Mouse (Mus musculus) CD4-positive helper T cell, adult 2 months (primary cell): Measurements from ENCODE around the gene March9.
"Not testable (repeated sequence)": the region's sequence is repeated elsewhere in the genome, so short reads cannot be mapped to it uniquely, and the experiment has no call there.

ENCODE experiments used
- DNase-seq: peaks from one replicate; pipeline ENCODE4 v3.0.0-alpha.2; 2012; ENCODE audit warnings: low read depth, missing footprints, low spot score

The March9 gene

DNA sequence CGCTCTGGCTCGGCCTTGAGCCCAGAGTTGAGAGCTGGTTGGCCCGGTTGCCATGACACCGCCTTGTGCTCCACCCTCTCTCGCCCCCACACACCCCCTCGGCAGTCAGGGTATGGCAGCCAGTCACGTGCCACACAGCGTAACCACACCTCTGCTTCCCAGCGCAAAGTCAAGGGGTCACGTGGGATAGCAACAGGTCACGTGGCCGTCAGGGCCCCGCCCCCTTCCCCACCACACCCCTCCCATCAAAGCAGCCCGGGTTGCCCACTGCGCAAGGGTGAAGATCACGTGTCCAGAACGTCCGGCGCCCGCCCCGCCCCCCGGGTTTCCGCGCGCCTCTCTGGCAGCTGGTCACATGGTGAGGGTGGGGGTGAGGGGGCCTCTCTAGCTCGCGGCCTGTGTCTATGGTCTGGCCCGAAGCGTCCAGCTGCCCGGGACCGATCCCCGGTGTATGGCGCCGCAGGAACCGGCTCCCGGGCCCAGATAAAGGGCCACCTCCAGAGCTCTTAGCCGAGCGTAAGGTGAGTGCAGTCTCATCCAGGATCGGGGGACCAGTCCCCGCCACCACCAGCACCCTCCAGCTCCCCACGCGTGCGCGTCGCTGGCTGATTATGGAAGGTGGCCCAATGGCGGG lies 3.4 kb upstream of the March9 start, which contains the start of gene Cdk4:
Gene Cdk4 (plus strand): TSS at position 296 of the 634 bp plus-strand sequence.
- peak; percentile 98 for DNase-seq

DNA sequence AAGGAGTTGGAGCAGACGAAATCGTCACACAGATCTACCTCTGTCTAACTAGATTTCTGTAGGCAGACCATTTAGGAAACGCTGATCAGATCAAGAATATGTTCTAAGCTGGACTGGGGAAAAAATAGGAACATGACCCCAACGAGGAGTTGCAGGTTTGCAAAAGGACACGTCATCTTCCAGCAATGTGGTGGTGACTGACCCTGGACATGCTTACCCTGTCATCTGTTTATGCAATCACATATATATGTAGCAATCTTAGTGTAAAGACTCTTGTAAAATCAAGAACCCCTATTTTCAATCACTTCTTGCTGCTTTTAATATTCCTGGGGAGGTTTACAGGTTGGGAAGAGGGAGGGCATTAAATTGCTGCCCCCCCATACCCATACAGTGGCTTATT lies 2.5 kb upstream of the March9 start:
- no peak for DNase-seq

DNA sequence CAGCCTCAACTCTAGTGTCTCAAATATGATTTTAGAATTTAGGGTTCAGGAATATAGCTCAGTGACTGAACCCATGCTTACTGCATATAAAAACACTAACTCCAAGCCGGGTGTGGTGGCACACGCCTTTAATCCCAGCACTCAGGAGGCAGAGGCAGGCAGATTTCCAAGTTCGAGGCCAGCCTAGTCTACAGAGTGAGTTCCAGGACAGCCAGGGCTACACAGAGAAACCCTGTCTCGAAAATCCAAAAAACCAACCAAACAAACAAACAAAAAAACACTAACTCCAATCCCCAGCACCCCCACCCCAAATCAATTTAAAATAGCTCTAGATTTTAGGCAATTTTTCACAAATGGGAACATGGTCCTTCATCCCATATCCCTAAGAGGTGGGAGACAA lies 2.1 kb upstream of the March9 start:
- not testable (repeated sequence) for DNase-seq

DNA sequence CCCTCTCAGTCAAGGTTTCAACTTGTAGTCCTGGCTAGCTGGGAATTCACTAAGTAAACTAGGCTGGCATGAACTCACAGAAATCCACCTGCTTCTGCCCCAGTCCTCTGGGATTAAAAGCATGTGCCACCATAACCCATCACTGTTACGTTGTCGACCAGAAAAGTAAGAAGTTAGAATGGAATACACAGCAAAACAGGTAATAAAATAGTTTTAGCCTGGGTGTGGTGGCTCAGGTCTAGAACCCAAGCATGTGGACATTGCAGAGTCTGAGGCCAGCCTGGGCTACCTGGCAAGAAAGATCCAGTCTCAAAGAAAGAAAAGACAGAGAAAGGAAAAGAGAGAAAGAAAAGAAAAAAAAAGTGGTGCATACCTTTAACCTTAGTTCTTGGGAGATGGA lies 1.5 kb upstream of the March9 start:
- no peak for DNase-seq

DNA sequence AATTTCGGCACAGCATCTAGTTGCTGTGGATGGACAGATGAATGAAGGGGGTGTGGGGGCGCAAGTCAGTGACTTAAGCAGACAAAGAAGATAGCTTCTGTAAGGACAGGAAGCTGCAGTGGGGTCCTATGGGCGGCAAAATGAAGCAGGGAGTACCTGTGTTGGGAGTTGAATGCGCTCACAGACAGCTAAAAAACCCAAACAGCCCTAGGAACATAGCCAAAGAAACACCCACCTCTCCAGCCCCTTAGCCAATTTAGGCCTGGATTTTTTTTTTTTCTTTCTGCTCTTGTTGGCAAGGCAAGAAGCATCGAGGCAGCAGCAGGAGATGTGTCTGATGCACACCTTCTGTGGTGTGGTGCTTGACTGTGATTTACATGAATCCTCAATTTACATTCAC lies 1.1 kb upstream of the March9 start:
- DNase-seq, result no peak

DNA sequence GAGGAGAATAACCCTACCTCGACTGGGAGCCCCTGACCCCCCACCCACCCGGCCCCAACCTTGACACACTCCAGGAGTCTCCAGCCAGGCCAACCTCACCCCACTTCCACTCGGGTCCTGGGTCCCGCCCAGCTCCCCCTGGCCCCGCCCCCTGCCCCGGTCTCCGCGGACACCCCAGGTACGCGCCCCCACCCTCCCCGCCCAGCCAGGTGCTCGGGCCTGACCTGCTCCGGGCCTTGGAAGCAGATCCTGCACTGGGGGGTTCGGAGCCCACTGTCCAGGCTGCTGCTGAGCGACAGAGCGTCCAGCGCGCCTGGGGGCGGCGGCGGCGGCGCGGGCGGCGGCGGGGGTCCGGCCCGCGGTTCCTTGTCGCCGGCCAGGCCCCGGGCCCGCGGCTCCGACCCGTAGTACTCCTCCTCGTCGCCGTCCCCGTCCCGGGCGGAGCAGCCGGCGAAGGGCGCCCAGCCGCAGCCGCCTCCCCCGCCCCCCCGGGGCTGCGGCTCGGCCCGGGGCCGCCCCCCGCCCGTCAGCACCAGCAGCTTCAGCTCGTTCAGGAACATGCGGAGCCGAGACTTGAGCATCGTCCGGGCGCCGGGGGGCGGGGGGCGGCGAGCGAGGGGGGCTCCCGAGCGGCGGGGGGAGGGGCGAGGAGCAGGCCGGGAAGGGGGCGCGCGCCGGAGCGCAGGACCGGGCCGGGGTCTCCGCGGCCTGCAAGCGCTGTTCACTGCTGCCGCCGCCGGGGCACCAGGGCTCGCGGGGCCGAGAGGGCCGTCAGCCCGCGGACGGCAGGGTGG lies 613 bp downstream of the March9 start:
- DNase-seq, result peak; percentile 42

DNA sequence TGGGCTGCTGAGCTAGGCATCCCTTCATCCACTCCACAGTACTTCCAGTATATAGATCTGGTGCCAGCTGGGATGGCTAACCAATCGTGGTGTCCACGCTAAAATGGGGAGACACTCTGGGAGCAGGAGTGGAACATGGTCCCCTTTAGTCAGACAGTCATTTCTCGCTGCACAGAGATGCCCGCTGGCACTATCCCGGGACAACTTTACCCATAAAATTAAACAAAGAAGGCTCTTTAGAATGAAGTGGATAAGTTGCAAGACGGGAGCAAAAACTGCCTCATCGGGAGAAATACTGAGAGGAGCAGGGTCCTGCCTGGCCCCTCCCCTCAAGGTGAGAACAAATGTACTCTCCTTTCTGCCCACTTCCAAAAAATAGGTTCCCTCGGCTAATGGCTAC lies 1.3 kb downstream of the March9 start:
- DNase-seq, result no peak

DNA sequence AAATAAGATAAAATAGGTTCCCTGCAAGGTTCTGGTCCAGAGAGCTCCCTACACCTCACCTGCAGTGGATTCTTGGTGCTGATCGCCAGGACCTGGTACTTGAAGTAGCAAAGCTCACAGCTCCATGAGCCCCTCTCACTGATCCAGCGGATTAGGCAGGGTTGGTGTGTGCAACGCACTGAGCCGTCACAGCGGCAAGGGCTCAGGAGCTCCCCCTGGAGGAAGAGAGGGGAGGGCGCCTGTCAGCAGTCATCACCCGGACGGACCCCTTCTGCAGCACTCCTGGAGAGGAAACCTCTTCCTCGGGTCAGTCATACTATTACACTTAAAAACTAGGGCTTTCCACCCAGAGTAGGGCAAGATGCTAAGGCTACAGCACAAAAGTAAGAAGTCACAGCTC lies 1.8 kb downstream of the March9 start:
- peak; percentile 79 for DNase-seq

DNA sequence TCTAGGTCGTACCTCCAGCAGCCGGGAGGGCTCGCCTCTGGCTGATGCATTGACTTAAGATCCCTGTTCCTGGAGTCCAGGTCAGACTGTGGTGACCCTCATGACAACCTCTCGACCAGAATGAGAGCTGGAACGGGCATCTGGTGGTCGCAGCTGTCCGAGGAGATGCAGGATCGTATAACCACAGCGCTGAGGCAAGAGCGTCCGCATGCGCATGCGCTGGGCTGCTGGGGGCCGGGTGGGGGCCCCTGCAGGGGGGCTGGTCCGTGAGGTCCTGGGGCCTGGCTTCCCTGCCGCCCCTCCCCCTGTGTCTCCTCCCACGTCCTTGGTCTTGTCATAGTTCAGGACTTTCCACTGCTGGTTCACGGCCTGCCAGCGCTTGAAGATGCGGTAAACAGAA lies 3.5 kb downstream of the March9 start:
- DNase-seq, result no peak

DNA sequence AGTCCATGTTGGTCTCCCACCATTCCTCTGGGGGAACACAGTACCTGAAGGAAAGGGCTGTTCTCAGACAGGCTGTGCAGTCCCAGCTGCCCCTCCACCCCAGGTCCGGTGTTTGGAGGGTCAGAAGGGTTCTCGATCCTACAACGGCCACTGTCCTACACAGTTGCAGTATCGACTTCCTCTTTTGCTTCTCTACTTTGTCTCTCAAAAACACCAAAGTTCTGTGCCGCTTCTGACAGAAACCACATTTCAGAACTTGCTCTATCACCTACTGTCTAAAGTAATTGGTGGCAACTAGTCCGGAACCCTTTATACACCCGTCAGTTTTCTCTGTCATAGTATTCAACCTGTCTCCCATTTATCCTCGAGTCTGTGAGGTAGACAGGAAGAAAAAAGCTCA lies 4.6 kb downstream of the March9 start:
- no peak for DNase-seq

DNA sequence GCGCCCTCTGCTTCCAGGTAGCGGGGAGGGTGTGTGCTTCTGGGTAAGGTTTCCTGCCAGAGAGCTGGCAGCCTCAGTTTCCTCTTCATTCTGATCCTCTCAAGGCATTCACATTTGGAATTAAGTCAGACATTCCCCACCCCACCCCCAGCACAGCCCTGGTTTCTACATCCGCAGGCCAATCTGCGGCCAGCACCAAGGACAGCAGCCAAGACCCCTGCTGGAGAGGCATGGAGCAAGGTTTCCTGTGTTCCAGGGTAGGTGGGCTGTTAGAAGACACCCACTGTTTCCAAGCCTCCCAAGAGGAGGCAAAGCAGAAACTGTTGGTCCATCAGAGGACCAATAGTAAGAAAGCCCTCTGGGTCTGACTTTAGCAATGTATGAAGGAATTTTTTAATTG lies 5.3 kb downstream of the March9 start:
- no peak for DNase-seq

DNA sequence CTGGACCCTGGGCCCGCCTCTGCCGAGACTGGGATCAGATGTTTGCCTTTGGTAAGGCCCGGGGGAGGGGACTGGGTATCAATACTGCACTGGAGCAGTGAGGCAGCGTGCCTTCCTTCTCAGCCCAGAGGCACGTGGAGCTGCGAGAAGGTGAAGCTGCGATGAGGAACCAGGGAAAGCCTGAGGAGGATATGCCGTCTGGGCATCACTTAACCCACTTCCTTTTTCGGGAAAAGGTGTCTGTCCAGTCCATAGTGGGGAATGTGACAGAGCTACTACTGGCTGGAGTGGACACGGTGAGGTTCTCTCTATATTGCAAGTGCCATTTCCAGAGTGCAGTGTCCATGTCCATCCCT lies 9.9 kb downstream of the March9 start:
- DNase-seq, result no peak

DNA sequence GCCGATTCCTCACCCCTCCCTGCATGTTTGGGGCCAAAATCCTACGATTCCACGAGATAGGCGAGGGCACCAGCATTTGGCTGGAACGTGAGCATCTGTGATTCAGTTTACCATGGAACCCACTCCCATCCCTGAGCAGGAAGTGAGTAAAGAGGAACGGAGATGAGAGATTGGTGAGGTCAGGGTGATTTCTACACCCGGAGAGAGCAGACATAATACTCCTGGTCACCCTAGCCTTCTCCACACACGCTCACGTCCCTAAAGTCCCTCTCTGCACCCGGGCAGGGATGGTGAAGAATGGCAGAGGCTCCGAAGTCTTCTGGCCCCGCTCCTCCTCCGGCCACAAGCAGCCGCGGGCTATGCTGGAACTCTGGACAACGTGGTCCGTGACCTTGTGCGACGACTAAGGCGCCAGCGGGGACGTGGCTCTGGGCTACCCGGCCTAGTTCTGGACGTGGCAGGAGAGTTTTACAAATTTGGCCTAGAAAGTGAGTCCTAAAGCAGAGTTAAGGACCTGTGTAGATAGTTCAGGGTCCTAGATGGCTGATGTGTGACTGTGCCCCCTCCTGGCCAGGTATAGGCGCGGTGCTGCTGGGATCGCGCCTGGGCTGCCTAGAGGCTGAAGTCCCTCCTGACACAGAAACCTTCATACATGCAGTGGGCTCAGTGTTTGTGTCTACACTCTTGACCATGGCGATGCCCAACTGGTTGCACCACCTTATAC lies 10.4 kb downstream of the March9 start:
- DNase-seq, result peak; percentile 45

DNA sequence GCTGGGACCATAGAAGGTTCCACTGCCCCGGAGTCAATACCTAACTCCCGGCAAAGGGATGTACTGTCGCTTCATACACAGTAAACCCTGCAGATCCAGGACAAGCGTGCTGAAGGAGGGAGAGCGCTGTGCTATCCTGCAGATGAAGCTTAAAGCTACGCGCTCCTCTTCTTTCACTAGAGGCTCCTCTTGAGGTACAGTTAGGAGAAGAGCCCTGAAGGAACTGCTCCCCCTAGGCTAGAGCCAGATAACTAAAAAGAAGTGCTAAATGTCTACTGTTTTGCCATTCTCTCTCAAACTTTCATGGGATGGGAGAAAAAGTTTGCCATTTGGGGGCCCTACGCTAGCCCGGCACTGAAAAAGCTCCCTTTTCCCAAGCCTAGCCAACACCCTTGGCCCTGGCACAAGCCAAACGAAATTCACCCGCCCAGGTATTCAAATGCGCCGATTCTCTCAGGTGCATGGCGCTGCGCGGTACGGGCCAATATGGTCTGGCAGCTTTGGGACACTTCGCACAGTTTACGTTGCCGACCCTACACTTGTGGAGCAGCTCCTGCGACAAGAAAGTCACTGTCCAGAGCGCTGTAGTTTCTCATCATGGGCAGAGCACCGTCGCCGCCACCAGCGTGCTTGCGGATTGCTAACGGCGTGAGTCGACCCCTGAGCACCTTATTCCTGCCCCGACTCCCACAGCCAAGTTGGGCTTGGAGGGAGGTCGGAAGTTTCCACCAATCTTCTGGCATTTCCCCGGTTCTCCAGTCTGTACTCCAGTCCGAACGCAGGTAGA lies 11.2 kb downstream of the March9 start:
- no peak for DNase-seq

DNA sequence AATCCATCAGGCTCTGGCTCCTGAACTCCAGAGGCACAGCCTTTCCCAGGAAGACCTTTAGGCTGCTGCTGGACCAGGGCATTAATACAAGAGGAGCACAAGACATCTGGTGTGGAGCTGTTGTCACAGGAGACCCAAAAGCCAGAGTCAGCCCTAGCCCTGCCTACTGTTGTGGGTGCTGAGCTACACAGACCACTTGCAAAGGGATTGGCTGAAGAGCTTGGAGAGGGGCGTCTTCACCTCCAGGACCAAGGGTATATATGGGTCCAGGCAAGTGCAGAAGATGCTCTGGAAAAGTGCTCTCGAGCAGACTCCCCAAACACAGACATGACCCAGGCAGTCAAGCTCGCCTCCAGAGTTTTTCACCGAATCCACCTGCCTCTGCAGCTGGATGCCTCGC lies 12.0 kb downstream of the March9 start, which contains the start of gene Cyp27b1:
Gene Cyp27b1 (plus strand): TSS at position 297 of the 400 bp plus-strand sequence.
- DNase-seq, result no peak

DNA sequence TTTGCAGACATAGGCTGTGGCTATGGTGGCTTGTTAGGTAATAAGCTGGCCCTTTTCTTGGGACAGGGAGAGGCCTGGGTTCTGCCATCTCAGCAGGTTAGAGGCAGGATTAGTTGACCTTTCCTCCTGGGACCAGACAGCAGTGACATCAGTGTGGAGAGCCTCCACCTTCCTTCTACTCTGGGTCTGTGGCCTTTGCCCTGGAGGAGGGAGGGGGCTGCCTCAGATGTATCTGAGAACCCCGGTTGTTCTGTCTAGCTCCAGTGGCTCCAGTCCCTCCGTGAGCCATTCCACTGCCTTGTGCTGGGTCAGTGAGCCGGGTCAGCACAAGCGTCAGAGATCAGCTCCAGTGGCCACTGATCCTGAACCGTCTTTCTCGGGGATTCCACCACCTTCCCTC lies 16.8 kb downstream of the March9 start:
- DNase-seq, result no peak

DNA sequence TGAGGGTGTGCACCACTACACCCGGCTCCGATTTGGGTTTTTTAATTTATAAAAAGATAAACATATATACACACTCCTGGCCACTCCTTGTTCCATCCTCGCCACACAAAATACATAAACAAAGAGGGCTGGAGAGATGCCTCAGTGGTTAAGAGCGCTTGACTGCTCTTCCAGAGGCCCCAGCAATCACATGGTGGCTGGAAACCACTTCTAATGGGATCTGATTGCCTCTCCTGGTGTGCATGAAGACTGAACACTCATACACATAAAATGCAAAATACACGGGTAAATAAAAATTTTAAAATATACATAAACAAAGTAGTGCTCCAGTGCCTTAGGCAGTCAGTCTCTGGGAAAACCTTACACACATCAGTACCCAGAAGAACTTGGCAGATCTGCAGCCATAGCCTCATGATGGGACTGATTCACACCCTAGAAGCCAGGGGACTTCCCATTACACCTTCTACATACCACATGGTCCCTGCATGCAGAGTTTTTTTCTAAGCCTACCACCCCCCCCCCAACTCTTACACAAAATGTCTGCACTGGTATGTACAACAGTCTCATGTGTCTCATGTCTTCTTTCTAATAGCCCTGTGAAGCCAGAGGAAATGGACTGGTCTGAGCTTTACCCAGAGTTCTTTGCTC lies 17.4 kb downstream of the March9 start:
- DNase-seq, result no peak

DNA sequence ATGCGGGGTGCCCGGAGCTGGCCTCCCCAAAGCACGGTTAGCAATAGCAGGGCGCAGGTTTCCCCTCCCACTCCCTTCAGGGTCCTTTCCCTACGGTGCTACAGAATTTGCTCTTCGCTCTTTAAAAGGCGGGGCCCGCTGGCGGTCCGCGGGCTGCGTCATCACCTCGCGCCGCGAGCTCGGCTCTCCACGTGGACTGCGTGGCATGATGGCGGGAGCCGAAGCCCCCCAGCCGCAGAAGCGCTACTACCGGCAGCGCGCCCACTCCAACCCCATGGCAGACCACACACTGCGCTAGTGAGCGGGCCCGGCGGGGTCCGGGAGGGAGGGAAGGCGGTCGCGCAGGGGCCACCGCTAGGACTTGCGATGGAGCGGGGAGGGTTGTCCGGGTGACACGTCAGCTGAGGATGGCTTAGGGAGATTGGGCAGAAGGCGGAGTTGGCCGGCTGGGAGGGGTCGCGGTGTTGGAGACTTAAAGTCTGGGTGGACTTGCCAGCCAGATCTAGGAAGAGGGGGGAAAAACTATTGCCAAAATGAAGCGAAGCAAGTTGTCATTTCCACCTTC lies 18.1 kb downstream of the March9 start:
- peak; percentile 91 for DNase-seq

DNA sequence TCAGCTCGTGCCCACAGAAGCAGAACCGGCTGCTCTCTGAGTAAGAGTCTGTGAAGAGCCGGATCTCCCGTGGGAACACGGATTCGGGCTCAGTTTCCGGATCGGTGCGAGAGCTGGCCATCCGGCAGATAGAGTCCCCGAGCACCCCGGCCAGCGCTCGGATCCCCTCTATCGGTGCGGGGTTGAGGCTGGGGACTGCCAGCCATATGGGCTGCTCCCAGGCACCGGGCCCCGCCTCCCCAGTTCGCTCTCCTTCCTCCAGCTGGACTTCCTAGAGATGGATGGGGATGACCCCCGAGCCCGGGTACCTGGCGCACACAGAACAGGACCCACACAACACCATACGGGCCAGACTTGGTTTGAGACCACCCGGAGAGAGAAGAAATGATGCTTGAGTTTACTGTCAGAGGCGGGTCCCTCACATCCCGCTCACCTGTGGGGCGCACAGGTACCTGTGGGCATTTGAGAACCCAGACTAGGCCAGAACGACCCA lies 18.7 kb downstream of the March9 start, which contains the start of the genes Mettl1 and Eef1akmt3:
Gene Mettl1 (plus strand): TSS at position 141 of the 493 bp plus-strand sequence.
Gene Eef1akmt3 (minus strand): TSS at position 240 of the 493 bp plus-strand sequence.
- peak; percentile 38 for DNase-seq

DNA sequence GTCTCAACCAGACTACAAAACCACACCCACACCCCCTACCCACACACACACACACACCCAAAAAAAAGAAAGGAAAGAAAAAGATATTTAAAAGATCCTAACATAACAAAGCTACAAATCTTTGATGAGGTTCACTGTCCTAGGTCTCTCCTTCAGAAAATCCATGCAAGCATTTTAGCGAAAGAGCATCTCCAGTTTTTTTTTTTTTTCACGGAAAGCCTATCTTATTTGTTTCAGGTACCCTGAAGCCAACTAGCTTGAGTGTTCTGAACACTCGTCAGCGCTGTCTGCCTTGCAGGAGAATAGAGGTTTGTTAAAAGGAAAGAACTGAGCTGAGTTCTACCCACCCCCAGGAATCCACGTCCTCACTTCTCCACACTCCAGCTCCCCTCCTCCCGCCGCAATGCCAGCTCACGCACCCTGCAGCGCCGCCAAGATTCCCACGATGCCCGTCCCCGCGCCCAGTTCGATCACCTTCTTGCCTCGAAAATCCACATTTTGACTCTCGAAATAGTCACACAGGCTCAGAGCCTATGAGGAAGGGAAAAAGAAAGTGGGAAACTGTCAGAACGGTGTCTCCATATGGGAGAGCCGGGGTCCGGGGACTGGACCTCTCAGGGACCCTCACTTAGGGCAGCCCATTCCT lies 19.3 kb downstream of the March9 start:
- no peak for DNase-seq
